Mouse (Mus musculus): ENCODE measurements at regions not wholly inside any gene's neighbourhood (a gene's known extent, or its start where the extent isn't known, plus 50 kb on each side); places are given as distances from the start of the nearest gene placed in this dataset.
"Not testable (repeated sequence)": the region's sequence is repeated elsewhere in the genome, so short reads cannot be mapped to it uniquely, and the experiment has no call there.

DNA sequence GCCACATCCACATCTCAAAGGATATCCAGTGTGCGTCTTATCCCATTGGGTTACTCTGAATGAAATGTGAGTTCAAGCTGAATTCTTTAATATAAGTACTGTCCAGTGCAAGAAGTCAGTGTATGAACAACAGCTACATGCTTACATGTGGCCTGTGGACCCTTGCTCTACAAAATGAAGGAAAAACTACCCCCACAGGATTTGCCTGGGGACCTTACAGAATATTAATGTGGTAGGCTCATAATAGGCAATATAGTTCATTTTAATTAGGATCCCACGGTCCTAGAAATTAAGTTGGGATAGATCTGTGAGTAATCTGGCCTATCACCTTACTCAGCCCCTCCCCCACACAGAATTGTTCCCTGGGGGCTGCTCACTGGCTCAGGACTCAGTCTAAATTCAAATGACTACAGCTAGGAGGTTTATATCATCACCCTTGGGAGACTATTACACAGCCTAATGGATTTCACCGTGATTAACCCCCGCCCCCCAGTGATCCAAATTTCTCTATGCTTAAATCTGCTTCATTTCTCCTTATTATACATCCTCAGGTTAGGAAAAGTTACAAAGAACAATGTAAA, 145.4 kb upstream of the 1700025G04Rik start:
- Histone ChIP-seq H3K4me2 (ENCODE audit: low read depth, low read length) (no peak overlapping the region), H3K9ac (replicated peaks; ENCODE audit: low read length) (no peak overlapping the region), H3K4me1 (ENCODE audit: control insufficient read depth, insufficient read depth, low read length) (no peaks in the 10 kb centered on the region), H3K9me3 (replicated peaks; ENCODE audit: control insufficient read depth, low read length) (no peaks in the 10 kb centered on the region), H3K36me3 (replicated peaks; ENCODE audit: control insufficient read depth, insufficient read depth, low read depth, low read length) (no peaks in the 10 kb centered on the region), H3K27ac (replicated peaks; ENCODE audit: low read depth, low read length) (no peak overlapping the region), H3K27me3 (ENCODE audit: control insufficient read depth, insufficient read depth, low read length) (no peaks in the 10 kb centered on the region), H3K4me3 (ENCODE audit: low read depth, low read length) (no peak overlapping the region)
- WGBS, result 75% methylated on average over 4 of the region's 4 CpGs
- no peak for DNase-seq (ENCODE audit: low spot score)
- no peak for ATAC-seq (replicated peaks; ENCODE audit: insufficient number of reproducible peaks, low FRiP score, low TSS enrichment, low read depth)

- Histone ChIP-seq H3K4me3 (ENCODE audit: low read depth, low read length) (no peak overlapping the region), H3K4me2 (ENCODE audit: low read depth, low read length) (no peak overlapping the region), H3K27me3 (ENCODE audit: control insufficient read depth, insufficient read depth, low read length) (no peaks in the 10 kb centered on the region), H3K36me3 (replicated peaks; ENCODE audit: control insufficient read depth, insufficient read depth, low read depth, low read length) (no peaks in the 10 kb centered on the region), H3K27ac (replicated peaks; ENCODE audit: low read depth, low read length) (no peak overlapping the region), H3K9ac (replicated peaks; ENCODE audit: low read length) (no peak overlapping the region), H3K4me1 (ENCODE audit: control insufficient read depth, insufficient read depth, low read length) (no peaks in the 10 kb centered on the region), H3K9me3 (replicated peaks; ENCODE audit: control insufficient read depth, low read length) (no peaks in the 10 kb centered on the region)
- DNase-seq (ENCODE audit: low spot score) (no peak), ATAC-seq (replicated peaks; ENCODE audit: insufficient number of reproducible peaks, low FRiP score, low TSS enrichment, low read depth) (no peak)
- 91% methylated on average over 2 of the region's 2 CpGs for WGBS
These were observed 144.8 kb upstream of the 1700025G04Rik start for GRCm38 (mm10) chr1:152234716-152235115.

GRCm38 (mm10) chr1:152231717-152232202, 141.8 kb upstream of the 1700025G04Rik start:
- no peaks in the 10 kb centered on the region for H3K4me1 ChIP-seq (ENCODE audit: control insufficient read depth, insufficient read depth, low read length)
- no peak overlapping the region for H3K4me2 ChIP-seq (ENCODE audit: low read depth, low read length)
- H3K4me3 ChIP-seq (ENCODE audit: low read depth, low read length), result no peak overlapping the region
- no peak for ATAC-seq (replicated peaks; ENCODE audit: insufficient number of reproducible peaks, low FRiP score, low TSS enrichment, low read depth)
- 82% methylated on average over 11 of the region's 11 CpGs for WGBS
- no peaks in the 10 kb centered on the region for H3K27me3 ChIP-seq (ENCODE audit: control insufficient read depth, insufficient read depth, low read length)
- no peak overlapping the region for H3K9ac ChIP-seq (replicated peaks; ENCODE audit: low read length)
- H3K27ac ChIP-seq (replicated peaks; ENCODE audit: low read depth, low read length), result no peak overlapping the region
- H3K36me3 ChIP-seq (replicated peaks; ENCODE audit: control insufficient read depth, insufficient read depth, low read depth, low read length), result no peaks in the 10 kb centered on the region
- H3K9me3 ChIP-seq (replicated peaks; ENCODE audit: control insufficient read depth, low read length), result no peaks in the 10 kb centered on the region
- DNase-seq (ENCODE audit: low spot score), result no peak

DNA sequence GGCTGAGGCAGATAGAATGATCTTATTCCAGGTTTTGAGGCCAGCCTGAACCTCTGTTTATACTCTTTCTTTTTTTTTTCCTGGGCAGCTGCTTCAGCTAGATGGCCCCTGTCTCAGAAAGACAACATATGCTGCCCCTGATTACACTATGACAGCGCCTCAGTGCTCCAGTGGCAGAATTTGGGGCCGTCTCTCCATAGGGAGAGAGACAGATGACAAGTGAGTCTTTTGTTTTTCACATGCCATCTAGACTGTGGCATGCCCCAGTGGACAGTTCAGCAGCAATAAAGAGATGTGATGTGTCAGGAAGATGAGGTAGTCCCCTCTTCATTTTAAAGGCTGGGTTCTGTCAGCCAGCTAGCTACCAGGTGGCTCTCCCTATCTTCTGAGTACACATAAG, 139.8 kb upstream of the 1700025G04Rik start:
- H3K27me3 ChIP-seq (ENCODE audit: control insufficient read depth, insufficient read depth, low read length), result no peaks in the 10 kb centered on the region
- no peak overlapping the region for H3K27ac ChIP-seq (replicated peaks; ENCODE audit: low read depth, low read length)
- no peaks in the 10 kb centered on the region for H3K9me3 ChIP-seq (replicated peaks; ENCODE audit: control insufficient read depth, low read length)
- H3K4me2 ChIP-seq (ENCODE audit: low read depth, low read length), result no peak overlapping the region
- no peak overlapping the region for H3K4me3 ChIP-seq (ENCODE audit: low read depth, low read length)
- ATAC-seq (replicated peaks; ENCODE audit: insufficient number of reproducible peaks, low FRiP score, low TSS enrichment, low read depth) (no peak), DNase-seq (ENCODE audit: low spot score) (no peak)
- no peak overlapping the region for H3K9ac ChIP-seq (replicated peaks; ENCODE audit: low read length)
- H3K4me1 ChIP-seq (ENCODE audit: control insufficient read depth, insufficient read depth, low read length), result no peaks in the 10 kb centered on the region
- WGBS, result 72% methylated on average over 2 of the region's 2 CpGs
- no peaks in the 10 kb centered on the region for H3K36me3 ChIP-seq (replicated peaks; ENCODE audit: control insufficient read depth, insufficient read depth, low read depth, low read length)

DNA sequence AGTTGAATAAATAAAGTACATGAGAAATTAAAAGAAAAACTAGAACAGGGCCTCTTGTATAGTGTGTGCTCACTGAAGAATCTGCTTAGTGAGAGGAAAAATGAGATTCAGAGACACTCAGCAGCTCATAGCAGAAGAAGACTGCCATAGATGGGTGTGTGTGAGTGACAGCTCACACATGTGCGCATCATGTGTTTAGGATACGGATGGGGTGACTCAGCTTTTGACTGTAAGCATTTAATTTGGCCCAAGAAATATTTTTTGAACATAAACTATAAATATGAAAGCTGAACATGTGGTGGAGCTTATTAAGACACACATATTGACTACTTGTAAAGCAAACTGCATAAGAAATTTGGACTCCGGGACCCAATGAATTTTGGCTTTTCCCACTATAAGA, 136.1 kb upstream of the 1700025G04Rik start:
- ATAC-seq (replicated peaks; ENCODE audit: insufficient number of reproducible peaks, low FRiP score, low TSS enrichment, low read depth) (0 out of 2 replicates have a peak, but pooled peaks have one; percentile 34), DNase-seq (ENCODE audit: low spot score) (no peak)
- Histone ChIP-seq H3K27ac (replicated peaks; ENCODE audit: low read depth, low read length) (no peak overlapping the region), H3K9me3 (replicated peaks; ENCODE audit: control insufficient read depth, low read length) (no peaks in the 10 kb centered on the region), H3K36me3 (replicated peaks; ENCODE audit: control insufficient read depth, insufficient read depth, low read depth, low read length) (no peaks in the 10 kb centered on the region), H3K4me1 (ENCODE audit: control insufficient read depth, insufficient read depth, low read length) (no peaks in the 10 kb centered on the region), H3K9ac (replicated peaks; ENCODE audit: low read length) (no peak overlapping the region), H3K27me3 (ENCODE audit: control insufficient read depth, insufficient read depth, low read length) (no peaks in the 10 kb centered on the region), H3K4me3 (ENCODE audit: low read depth, low read length) (no peak overlapping the region), H3K4me2 (ENCODE audit: low read depth, low read length) (no peak overlapping the region)
- WGBS, result 89% methylated on average over 3 of the region's 3 CpGs

- Histone ChIP-seq H3K9me3 (replicated peaks; ENCODE audit: control insufficient read depth, low read length) (no peaks in the 10 kb centered on the region), H3K4me2 (ENCODE audit: low read depth, low read length) (no peak overlapping the region), H3K4me3 (ENCODE audit: low read depth, low read length) (no peak overlapping the region), H3K27me3 (ENCODE audit: control insufficient read depth, insufficient read depth, low read length) (no peaks in the 10 kb centered on the region), H3K27ac (replicated peaks; ENCODE audit: low read depth, low read length) (no peak overlapping the region), H3K9ac (replicated peaks; ENCODE audit: low read length) (no peak overlapping the region), H3K36me3 (replicated peaks; ENCODE audit: control insufficient read depth, insufficient read depth, low read depth, low read length) (no peaks in the 10 kb centered on the region), H3K4me1 (ENCODE audit: control insufficient read depth, insufficient read depth, low read length) (no peaks in the 10 kb centered on the region)
- 71% methylated on average over 1 of the region's 1 CpGs for WGBS
- no peak for ATAC-seq (replicated peaks; ENCODE audit: insufficient number of reproducible peaks, low FRiP score, low TSS enrichment, low read depth)
- no peak for DNase-seq (ENCODE audit: low spot score)
These were observed 133.7 kb upstream of the 1700025G04Rik start for GRCm38 (mm10) chr1:152223666-152224065.

GRCm38 (mm10) chr1:152220804-152221565, 131.1 kb upstream of the 1700025G04Rik start:
- 84% methylated on average over 14 of the region's 14 CpGs for WGBS
- DNase-seq (ENCODE audit: low spot score), result peak; percentile 3
- no peaks in the 10 kb centered on the region for H3K36me3 ChIP-seq (replicated peaks; ENCODE audit: control insufficient read depth, insufficient read depth, low read depth, low read length)
- H3K9me3 ChIP-seq (replicated peaks; ENCODE audit: control insufficient read depth, low read length), result no peaks in the 10 kb centered on the region
- no peaks in the 10 kb centered on the region for H3K4me1 ChIP-seq (ENCODE audit: control insufficient read depth, insufficient read depth, low read length)
- H3K4me2 ChIP-seq (ENCODE audit: low read depth, low read length), result no peak overlapping the region
- no peaks in the 10 kb centered on the region for H3K27me3 ChIP-seq (ENCODE audit: control insufficient read depth, insufficient read depth, low read length)
- H3K9ac ChIP-seq (replicated peaks; ENCODE audit: low read length), result no peak overlapping the region
- H3K4me3 ChIP-seq (ENCODE audit: low read depth, low read length), result no peak overlapping the region
- ATAC-seq (replicated peaks; ENCODE audit: insufficient number of reproducible peaks, low FRiP score, low TSS enrichment, low read depth), result no peak
- no peak overlapping the region for H3K27ac ChIP-seq (replicated peaks; ENCODE audit: low read depth, low read length)

- not testable (repeated sequence) for H3K4me2 ChIP-seq (ENCODE audit: low read depth, low read length); ATAC-seq (replicated peaks; ENCODE audit: insufficient number of reproducible peaks, low FRiP score, low TSS enrichment, low read depth); H3K9me3 ChIP-seq (replicated peaks; ENCODE audit: control insufficient read depth, low read length); H3K36me3 ChIP-seq (replicated peaks; ENCODE audit: control insufficient read depth, insufficient read depth, low read depth, low read length); H3K9ac ChIP-seq (replicated peaks; ENCODE audit: low read length); H3K27me3 ChIP-seq (ENCODE audit: control insufficient read depth, insufficient read depth, low read length); H3K4me3 ChIP-seq (ENCODE audit: low read depth, low read length); H3K4me1 ChIP-seq (ENCODE audit: control insufficient read depth, insufficient read depth, low read length); H3K27ac ChIP-seq (replicated peaks; ENCODE audit: low read depth, low read length)
- 70% methylated on average over 5 of the region's 5 CpGs for WGBS
- peak; percentile 25 for DNase-seq (ENCODE audit: low spot score)
These were observed 129.8 kb upstream of the 1700025G04Rik start for GRCm38 (mm10) chr1:152219752-152220151.
